27 mouse cellular contexts compared by ENCODE assay signal in the genomic region with DNA sequence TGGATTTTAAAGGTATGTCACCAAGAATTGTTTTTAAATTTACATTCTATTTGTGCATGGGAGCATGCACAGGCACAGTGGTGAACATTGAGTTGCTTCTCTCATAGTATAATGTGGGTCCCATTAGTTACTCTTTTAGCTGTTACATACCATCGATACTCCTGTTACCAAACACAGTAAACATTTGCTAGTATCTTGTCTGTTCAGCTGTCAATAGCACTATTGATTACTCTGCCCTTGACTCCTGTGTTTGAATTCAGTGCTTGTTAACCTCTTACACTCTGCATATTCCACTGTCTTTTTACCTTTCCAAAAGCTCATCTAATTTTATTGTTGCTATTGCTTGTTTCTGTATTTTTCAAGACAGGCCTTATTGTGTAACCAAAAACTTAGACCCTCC.
"Had no signal": no experiment of that assay in that cellular context is flagged by ENCODE, and none has a peak within 500 bp of the region (broad histone marks: within the 10 kb centered on the region; RNA-seq: fewer than 3 reads in every experiment).

No protein-coding gene starts in this region.

- H3K27ac ChIP-seq: gastrocnemius, adult 2 months; heart, embryonic 13.5 days; heart, embryonic 15.5 days; hindbrain, embryonic 13.5 days; hindbrain, embryonic 15.5 days; hindbrain, postnatal 0 days; kidney, embryonic 15.5 days; kidney, postnatal 0 days; left cerebral cortex, adult 2 months; limb, embryonic 10.5 days; limb, embryonic 12.5 days; liver, embryonic 13.5 days had no signal

- H3K27me3 ChIP-seq: heart, embryonic 13.5 days; heart, embryonic 15.5 days; hindbrain, embryonic 13.5 days; hindbrain, embryonic 15.5 days; kidney, embryonic 15.5 days; limb, embryonic 12.5 days; liver, embryonic 13.5 days had no signal

- H3K9me3 ChIP-seq: heart, embryonic 13.5 days; heart, embryonic 15.5 days; hindbrain, embryonic 13.5 days; hindbrain, embryonic 15.5 days; kidney, embryonic 15.5 days; limb, embryonic 10.5 days; limb, embryonic 12.5 days; liver, embryonic 13.5 days had no signal

- DNase-seq: gastrocnemius, adult 2 months; gastrocnemius, postnatal 10 days; gastrocnemius, postnatal 25 days; heart, adult 18-20 months; heart, postnatal 14 days; heart, postnatal 36 days; kidney, adult 11 months; kidney, adult 2 months; kidney, adult 9 months; kidney, postnatal 14 days; kidney, postnatal 36 days; layer of hippocampus, adult 9-11 months; layer of hippocampus, postnatal 36 days; liver, embryonic 13.5 days had no signal

- H3K9ac ChIP-seq: heart, embryonic 13.5 days; heart, embryonic 15.5 days; hindbrain, embryonic 13.5 days; hindbrain, embryonic 15.5 days; kidney, embryonic 15.5 days; limb, embryonic 12.5 days; liver, embryonic 13.5 days had no signal

- H3K4me1 ChIP-seq: heart, embryonic 13.5 days; heart, embryonic 15.5 days; limb, embryonic 10.5 days; limb, embryonic 12.5 days had no signal

- ATAC-seq: forebrain, embryonic 16.5 days; hindbrain, postnatal 0 days; intestine, embryonic 16.5 days had no signal

- H3K36me3 ChIP-seq: heart, embryonic 13.5 days; heart, embryonic 15.5 days; hindbrain, embryonic 13.5 days; hindbrain, embryonic 15.5 days; kidney, embryonic 15.5 days; limb, embryonic 10.5 days; limb, embryonic 12.5 days; liver, embryonic 13.5 days had no signal

- H3K4me2 ChIP-seq: heart, embryonic 11.5 days; heart, embryonic 13.5 days; heart, embryonic 15.5 days; hindbrain, embryonic 13.5 days; hindbrain, embryonic 15.5 days; kidney, embryonic 15.5 days; limb, embryonic 12.5 days; liver, embryonic 13.5 days had no signal

- H3K4me3 ChIP-seq: gastrocnemius, adult 2 months; heart, embryonic 13.5 days; heart, embryonic 15.5 days; hindbrain, embryonic 13.5 days; hindbrain, embryonic 15.5 days; kidney, embryonic 15.5 days; left cerebral cortex, adult 2 months; limb, embryonic 10.5 days; limb, embryonic 12.5 days; liver, embryonic 13.5 days had no signal
